Mouse (Mus musculus) retina, postnatal 1 day (tissue): ENCODE results near the gene Smim1.

ENCODE experiments used
- DNase-seq: peaks from one replicate; pipeline ENCODE4 v3.0.0-alpha.2; 2012

Gene Smim1

DNA sequence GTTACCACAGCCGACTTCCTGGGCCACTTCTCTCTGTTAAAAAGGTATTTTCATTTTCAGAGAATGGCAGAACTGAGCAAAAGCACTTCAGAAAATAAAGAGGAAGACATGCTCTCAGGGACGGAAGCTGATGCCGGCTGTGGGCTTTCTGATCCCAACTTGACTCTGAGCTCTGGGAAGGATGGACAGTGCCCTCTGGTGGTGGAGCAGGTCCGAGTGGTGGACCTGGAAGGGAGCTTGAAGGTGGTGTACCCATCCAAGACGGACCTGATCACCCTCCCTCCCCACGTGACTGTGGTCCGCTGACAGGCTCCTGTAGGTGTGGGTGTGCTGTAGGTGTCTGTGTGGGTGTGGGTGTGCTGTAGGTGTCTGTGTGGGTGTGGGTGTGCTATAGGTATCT, 6.5 kb downstream of the Smim1 start:
- peak; percentile 36 for DNase-seq

DNA sequence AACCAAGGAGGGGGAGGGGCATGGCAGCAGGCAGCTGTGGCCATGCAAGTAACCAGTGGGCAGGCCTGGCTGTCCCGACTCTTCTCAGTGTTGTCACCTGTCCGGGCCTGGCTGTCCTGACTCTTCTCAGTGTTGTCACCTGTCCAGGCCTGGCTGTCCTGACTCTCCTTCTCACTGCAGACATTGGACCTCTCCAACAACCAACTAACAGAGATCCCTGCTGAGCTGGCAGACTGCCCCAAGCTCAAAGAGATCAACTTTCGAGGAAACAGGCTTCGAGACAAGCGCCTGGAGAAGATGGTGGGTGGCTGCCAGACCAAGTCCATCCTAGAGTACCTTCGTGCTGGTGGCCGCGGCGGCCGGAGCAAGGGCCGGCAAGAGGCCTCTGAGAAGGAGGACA, 10.6 kb downstream of the Smim1 start:
- no peak for DNase-seq

DNA sequence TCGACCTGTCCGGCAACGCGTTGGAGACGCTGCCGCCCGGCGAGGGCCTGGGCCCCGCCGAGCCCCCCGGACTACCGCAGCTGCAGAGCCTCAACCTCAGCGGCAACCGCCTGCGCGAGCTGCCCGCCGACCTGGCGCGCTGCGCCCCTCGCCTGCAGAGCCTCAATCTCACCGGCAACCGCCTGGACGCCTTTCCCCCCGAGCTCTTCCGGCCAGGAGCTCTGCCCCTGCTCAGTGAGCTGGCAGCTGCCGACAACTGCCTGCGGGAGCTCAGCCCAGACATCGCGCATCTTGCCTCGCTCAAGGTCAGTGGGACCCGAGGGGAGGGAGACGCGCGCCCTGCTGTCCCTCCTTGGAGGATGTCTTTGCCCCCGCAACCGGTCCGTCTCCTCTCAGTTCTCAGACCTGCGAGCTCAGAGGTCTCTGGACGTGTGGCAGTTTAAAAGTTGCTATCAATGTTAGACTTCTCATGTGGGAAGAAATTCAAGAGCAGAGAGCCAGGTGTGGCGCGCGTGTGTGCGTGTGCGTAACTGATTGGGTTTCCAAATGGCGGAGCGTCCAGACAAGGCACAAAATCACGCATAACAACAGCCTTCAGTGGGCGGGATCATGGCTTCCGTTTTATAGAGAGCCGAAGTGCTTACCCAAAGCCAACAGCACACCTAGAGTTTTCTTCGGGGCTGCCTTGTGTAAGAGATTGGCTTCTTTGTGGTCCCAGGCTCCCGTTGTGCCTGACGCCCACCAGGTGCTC, 13.7 kb downstream of the Smim1 start:
- DNase-seq = peak; percentile 42

DNA sequence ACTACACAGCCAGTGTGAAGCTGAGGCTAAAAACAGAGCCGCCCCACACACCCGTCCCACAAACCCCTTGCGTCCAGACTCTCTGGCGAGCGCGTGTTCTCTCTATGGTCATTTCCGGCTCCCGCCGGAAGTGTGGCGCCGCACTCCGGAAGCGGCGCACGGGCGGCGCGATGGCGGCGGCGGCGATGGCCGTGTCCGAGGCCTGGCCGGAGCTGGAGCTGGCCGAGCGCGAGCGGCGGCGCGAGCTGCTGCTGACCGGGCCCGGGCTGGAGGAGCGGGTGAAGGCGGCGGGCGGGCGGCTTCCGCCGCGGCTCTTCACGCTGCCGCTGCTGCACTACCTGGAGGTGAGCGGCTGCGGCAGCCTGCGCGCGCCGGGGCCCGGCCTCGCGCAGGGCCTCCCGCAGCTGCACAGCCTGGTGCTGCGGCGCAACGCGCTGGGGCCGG, 14.4 kb downstream of the Smim1 start, which contains the start of gene Lrrc47:
TSS of gene Lrrc47 (plus strand) at position 86 of the 444 bp plus-strand sequence.
- DNase-seq = peak; percentile 94

DNA sequence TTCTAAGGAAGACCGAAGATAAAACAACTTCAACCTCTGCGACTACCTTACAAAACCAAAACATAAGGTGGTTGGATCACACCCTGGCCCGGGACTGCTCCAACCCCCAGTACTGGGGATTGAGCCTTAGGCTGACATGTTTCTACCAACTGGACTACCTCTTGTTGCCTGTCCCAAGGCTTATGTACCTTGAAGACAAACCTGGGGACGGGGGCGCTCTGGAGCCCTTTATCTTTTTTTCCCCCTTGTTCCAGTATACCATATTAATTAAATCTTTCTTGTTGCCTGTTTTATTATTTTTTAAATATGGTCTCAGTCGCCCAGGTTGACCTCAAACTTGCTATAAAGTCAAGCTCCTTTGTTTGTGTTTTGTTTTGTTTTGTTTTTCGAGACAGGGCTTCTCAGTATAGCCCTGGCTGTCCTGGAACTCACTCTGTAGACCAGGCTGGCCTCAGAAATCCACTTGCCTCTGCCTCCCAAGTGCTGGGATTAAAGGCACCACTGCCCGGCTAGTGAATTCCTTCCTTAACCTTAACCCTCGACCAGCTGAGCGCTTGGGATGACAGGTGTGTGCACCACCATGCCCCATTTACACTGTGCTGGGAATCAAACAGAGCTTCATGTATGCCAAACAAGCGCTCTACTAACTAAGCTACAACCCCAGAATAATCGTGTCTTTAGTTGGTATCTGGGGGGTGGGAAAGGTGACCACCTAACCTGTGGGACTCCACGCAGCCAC, 15.0 kb downstream of the Smim1 start:
- DNase-seq = no peak

DNA sequence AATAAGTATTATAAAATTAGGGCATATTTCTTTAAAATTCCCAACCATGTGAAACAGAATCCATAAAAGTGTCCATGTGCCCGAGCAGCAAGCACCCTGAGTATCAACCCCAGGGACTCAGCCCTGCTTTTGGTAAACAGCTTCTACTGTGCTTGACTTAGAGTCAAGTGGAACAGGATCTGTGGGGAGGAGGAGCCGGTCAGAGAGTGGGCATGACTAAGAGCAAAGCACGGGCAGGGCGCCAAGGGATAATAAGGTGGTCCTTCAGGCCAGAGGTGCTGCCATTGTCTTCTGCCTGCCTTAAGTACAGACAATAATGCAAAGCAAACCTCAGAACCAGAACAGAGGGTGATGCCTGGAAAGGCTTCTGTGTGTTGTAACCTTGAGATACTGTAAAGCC, 18.3 kb downstream of the Smim1 start:
- no peak for DNase-seq

DNA sequence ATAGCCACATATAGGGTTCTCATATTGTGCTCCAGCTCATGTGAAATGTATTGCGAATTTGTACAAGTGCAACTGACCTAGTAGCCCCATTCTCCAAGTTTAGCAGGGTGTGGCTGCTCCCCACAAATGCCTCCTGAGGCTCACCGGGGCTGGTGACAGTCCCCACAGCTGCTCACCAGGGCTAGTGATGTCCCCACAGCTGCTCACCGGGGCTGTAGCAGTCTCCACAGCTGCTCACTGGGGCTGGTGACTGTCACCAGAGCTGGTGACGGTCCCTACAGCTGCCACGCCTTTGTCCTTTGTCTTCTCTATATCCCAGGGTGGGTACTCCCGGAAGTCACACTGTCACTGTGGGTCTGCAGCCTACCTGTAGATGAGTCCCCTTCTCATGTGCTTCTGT, 19.8 kb downstream of the Smim1 start:
- no peak for DNase-seq

DNA sequence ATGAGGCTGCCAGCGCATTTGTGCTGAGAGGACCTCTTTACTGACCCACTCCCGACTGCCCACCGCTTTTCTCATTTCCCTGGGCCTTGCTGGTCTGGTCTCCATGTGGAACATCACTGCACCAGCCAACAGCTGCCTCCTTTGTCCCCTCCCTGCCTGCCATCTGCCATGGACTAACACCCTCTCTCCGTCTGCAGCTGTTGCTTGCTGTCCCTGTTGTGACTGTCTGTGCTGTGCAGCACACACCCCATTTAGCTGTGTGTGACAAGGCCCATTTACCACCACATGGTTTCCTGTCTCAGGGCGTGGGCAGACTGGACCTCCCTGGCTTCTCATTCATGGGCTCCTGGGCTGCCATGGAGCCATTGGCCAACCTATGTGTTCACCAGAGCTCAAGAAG, 20.5 kb downstream of the Smim1 start:
- DNase-seq = peak; percentile 21

DNA sequence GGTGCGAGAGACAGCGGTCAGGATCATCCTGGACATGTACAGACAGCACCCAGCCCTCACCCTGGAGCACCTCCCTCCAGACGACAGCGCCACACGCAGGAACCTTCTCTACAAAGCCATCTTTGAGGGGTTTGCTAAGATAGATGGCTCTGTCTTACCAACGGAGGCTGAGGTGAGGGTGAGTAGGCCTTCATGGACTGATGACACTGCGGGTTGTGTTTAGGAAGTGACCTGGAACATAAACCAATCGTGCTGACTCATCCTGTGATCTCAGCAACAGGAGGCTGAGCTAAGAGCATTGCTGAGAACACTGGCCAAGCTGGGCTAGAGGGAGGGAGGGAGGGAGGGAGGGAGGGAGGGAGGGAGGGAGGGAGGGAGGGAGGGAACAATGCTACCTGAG, 32.5 kb downstream of the Smim1 start:
- no peak for DNase-seq

DNA sequence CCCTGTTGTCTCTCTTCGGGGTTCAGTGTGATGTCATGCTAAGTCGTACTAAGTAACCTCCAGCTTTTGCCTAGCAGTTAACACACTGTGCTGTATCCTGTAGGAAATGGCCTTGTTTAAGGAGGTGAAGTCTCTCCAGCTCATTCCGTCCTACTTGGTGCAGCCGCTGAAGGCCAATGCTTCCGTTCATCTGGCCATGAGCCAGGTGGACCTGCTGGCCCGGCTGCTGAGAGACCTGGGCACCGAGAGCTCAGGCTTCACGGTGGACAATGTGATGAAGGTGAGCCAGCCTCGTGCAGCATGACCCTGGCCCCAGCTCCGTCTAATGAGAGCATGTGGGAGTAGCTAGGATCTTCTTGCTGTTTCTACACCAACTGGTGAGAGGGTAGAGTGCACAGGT, 33.3 kb downstream of the Smim1 start:
- DNase-seq = no peak

DNA sequence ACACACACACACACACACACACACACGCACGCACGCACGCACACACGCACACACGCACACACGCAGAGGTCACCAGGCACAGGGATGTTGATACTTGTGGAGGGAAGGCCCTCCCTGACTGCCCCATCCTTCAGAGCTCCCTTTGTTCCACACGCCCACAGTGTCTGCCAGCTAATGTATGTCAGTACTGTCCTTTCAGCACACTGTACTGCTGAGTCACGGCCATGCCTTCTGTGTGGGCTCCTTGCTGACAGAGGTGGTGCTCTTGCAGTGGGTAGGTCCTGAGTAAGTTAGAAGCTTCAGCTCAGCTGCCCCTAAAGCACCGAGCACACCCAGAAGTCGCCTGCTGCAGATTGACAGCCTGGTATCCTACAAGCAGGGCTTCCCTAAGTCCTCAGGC, 45.6 kb downstream of the Smim1 start:
- no peak for DNase-seq

DNA sequence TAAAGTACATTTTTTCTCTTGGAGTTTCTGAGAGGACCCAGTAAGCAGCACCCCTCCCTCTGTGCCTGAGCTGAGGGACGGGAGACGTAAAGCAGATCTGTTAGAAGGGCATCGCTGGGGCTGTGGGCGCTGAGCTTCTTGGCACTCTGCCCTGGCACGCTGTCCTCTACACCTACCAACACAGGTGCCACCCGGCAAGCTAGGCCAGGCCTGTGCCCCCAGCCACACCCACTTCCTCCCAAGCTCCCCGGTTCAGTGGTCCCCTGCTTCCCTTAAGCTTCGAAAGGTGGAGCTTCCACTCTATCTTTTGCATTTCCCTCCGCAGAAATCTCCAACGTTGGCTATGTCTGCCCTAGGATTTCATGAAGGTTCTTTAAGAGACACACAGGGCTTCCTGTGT, 46.8 kb downstream of the Smim1 start:
- DNase-seq = no peak

DNA sequence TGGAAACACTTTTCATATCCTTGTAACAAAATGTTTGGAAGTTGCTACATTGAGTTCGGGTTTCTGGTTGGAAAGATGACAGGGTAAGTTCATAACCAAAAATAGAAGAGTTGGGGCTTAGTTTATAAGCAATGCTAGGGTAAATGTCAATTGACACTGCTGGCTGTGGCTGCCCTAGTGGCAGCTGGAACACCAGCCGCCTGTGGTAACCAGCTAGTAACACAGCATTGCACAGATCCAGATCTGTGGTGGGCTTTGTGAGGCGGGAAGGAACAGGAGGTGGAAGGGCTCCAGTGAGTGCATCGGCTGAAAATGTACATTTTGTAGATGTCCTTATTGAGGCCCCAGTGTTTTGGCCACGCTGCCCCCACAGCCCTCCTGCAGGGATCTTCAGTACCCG, 50.3 kb downstream of the Smim1 start:
- DNase-seq = no peak

DNA sequence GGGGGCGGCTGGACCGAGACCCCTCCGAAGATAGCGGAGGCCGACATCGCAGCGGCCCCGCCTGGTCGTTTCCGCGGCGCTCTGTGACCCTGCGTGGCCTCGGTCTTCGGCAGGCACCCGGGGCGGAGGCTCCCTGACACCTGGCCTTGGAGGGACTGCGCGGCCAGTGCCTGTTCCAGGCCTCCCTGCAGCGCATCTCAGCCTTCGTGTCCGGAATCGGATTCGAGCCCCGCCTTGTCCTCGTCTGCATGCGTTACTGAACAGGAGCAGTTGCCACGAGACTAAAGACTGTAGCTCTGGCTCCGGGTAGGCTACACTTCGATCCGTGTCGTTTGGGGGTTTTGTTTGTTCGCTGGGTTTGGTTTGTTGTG, 50.8 kb downstream of the Smim1 start:
- DNase-seq = no peak

DNA sequence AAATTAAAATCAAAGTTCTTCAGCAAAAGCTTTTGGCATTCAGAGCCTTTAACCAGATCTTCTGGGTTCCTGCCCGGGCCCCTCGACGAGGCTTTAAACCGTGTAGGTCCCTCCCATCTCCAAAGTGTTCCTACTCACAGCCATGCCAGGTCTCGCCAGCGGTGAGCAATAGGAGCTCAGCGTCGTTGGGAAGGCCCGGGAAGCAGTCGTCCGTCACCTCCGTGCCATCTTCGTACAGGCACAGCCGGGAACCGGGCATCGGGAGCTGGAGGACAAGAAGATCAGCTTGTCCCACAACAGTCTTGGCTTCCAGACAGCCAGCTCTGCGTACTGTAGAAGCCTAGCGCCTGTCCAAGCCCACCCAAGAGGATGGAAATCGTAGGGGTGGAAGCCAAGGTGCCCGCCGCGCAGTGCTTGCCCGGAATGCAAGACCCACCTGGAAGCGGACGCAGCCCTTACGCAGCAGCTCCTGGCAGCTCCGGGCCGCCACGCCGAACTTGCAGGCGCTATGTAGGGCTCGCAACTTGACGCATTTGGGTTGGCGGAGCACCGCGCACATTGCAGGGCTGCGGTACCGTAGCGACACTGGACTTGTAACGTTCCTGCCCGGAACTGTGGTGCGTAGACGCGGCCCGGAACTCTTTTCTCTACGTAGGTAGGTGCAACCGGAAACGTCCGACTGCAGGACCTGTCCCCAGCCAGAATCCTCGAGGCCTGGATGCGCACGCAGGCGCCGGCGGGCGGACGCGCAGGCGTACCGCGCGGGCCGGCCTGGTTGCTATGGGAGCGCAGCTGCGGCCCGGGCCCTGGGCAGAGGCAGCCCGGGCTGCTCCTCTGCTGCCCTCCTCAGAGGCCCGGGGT, 51.4 kb downstream of the Smim1 start, which contains the start of the genes Dffb and Cep104:
TSS of gene Dffb (minus strand) at position 696 of the 861 bp plus-strand sequence.
TSS of gene Cep104 (plus strand) at position 764 of the 861 bp plus-strand sequence.
- DNase-seq = peak; percentile 96
